Mouse (Mus musculus): ENCODE results near the gene Dnajc21. TPM values are rescaled to one million over a fixed set of nuclear protein-coding genes. Genes with fewer than 3 reads are reported as not detected.

Gene Dnajc21
- polyA plus RNA-seq (2012; ENCODE audit: low replicate concordance), result 6.6 and 9.1 TPM in 2 replicates

GRCm38 (mm10) chr15:10470151-10470831 is at the start of gene Dnajc21:
TSS of gene Dnajc21 (minus strand) at chr15:10470516.

GRCm38 (mm10) chr15:10485484-10486364 is 15.4 kb upstream of the Dnajc21 start, which contains the start of the genes Brix1 and Rad1:
TSS of gene Brix1 (minus strand) at chr15:10485947.
TSS of gene Rad1 (plus strand) at chr15:10486018.

Other genes with a start within 250 kb of the Dnajc21 start
- not detected in 2 replicates for gene Gm21973, start 145.1 kb downstream of the Dnajc21 start, polyA plus RNA-seq (2012; ENCODE audit: low replicate concordance)
- gene Agxt2, start 112.0 kb downstream of the Dnajc21 start, polyA plus RNA-seq (2012; ENCODE audit: low replicate concordance), result not detected in 2 replicates
- gene Brix1, start 15.4 kb upstream of the Dnajc21 start, polyA plus RNA-seq (2012; ENCODE audit: low replicate concordance), result 14.6 and 23.0 TPM in 2 replicates
- 7.8 and 13.8 TPM in 2 replicates for gene Rad1, start 15.5 kb upstream of the Dnajc21 start, polyA plus RNA-seq (2012; ENCODE audit: low replicate concordance)
- not detected in 2 replicates for gene Ttc23l, start 88.2 kb upstream of the Dnajc21 start, polyA plus RNA-seq (2012; ENCODE audit: low replicate concordance)
- 0.08 and 0.30 TPM in 2 replicates for gene Rai14, start 244.1 kb upstream of the Dnajc21 start, polyA plus RNA-seq (2012; ENCODE audit: low replicate concordance)